Mouse (Mus musculus) embryonic facial prominence, embryonic 11.5 days (tissue): ENCODE results near the gene Slc22a14. TPM values are rescaled to one million over a fixed set of nuclear protein-coding genes. Genes with fewer than 3 reads are reported as not detected.
"Not testable (repeated sequence)": the region's sequence is repeated elsewhere in the genome, so short reads cannot be mapped to it uniquely, and the experiment has no call there.

Source experiments
- ATAC-seq: fragments of 200-750 bp; cut with Nextera tagmentation; replicated peaks from 2 replicates; pipeline ENCODE4 v1.8.0; 2017; ENCODE audit warnings: low read depth; ENCODE audit not compliant: insufficient number of reproducible peaks, low FRiP score, low TSS enrichment
- DNase-seq: peaks from one replicate; pipeline ENCODE4 v3.0.0-alpha.2; 2015; ENCODE audit warnings: low spot score
- H3K27ac ChIP-seq: fragments of 300-500 bp; sonication (generic); replicated peaks from 2 replicates; pipeline ENCODE4 v1.5.1; 2014; ENCODE audit warnings: mild to moderate bottlenecking, low read depth, low read length, control low read depth
- H3K27me3 ChIP-seq: fragments of 300-500 bp; sonication (generic); 2 replicates; pipeline ENCODE4 v1.6.1; 2014; ENCODE audit warnings: mild to moderate bottlenecking, low read length, moderate library complexity, mixed read lengths; ENCODE audit not compliant: control insufficient read depth, insufficient read depth
- H3K36me3 ChIP-seq: fragments of 300-500 bp; sonication (generic); replicated peaks from 2 replicates; pipeline ENCODE4 v1.6.1; 2014; ENCODE audit warnings: low read depth, mild to moderate bottlenecking, low read length, moderate library complexity, mixed read lengths; ENCODE audit not compliant: control insufficient read depth, insufficient read depth
- H3K4me1 ChIP-seq: fragments of 300-500 bp; sonication (generic); 2 replicates; pipeline ENCODE4 v1.6.1; 2014; ENCODE audit warnings: low read length, mixed read lengths; ENCODE audit not compliant: control insufficient read depth, insufficient read depth
- H3K4me2 ChIP-seq: fragments of 300-500 bp; sonication (generic); 2 replicates; pipeline ENCODE4 v1.6.1; 2014; ENCODE audit warnings: low read depth, mild to moderate bottlenecking, control low read depth, low read length, moderate library complexity
- H3K4me3 ChIP-seq: fragments of 300-500 bp; sonication (generic); 2 replicates; pipeline ENCODE4 v1.5.1; 2014; ENCODE audit warnings: low read depth, low read length, control low read depth
- H3K9ac ChIP-seq: fragments of 300-500 bp; sonication (generic); replicated peaks from 2 replicates; pipeline ENCODE4 v1.6.1; 2014; ENCODE audit warnings: mild to moderate bottlenecking, control low read depth, low read length
- H3K9me3 ChIP-seq: fragments of 300-500 bp; sonication (generic); replicated peaks from 2 replicates; pipeline ENCODE4 v1.6.1; 2016; ENCODE audit warnings: mild to moderate bottlenecking, low read length, inconsistent platforms, mixed read lengths; ENCODE audit not compliant: control insufficient read depth
- WGBS: fragments of 180-500 bp; shearing (Covaris S2); extraction: QIAGEN DNeasy Blood & Tissue Kit; methylation state at CpG from one replicate; pipeline ENCODE4 v1.1.7; 2014; 5-methylcytosine and 5-hydroxymethylcytosine counted together
- polyA plus RNA-seq: library from polyadenylated mRNA; unstranded; fragments of >200 nt; fragmentation: Nextera tagmentation; extraction: Ambion mirVana; gene quantifications from 2 replicates; pipeline ENCODE4 v1.2.1, GENCODE M21; 2014

Slc22a14 gene
- polyA plus RNA-seq, 1 experiment from 2014 or later: not detected

GRCm38 (mm10) chr9:119265373-119266120, 99.8 kb downstream of the Slc22a14 start:
- H3K4me2 ChIP-seq, H3K27me3 ChIP-seq, H3K4me3 ChIP-seq, H3K36me3 ChIP-seq, DNase-seq, H3K9ac ChIP-seq, ATAC-seq, H3K4me1 ChIP-seq, H3K9me3 ChIP-seq, H3K27ac ChIP-seq: not testable (repeated sequence)
- WGBS: 85% methylated on average over 1 of the region's 1 CpGs

GRCm38 (mm10) chr9:119263067-119263466, 102.3 kb downstream of the Slc22a14 start:
- Histone ChIP-seq H3K9me3 (no peaks in the 10 kb centered on the region), H3K4me3 (no peak overlapping the region), H3K27ac (no peak overlapping the region), H3K4me2 (no peak overlapping the region), H3K9ac (no peak overlapping the region), H3K36me3 (no peaks in the 10 kb centered on the region; the same call in 1 of the 2 replicates), H3K4me1 (no peaks in the 10 kb centered on the region), H3K27me3 (no peaks in the 10 kb centered on the region)
- DNase-seq (no peak), ATAC-seq (no peak)
- 90% methylated on average over 4 of the region's 4 CpGs for WGBS

GRCm38 (mm10) chr9:119260825-119261224, 104.5 kb downstream of the Slc22a14 start:
- no peaks in the 10 kb centered on the region; the same call in 1 of the 2 replicates for H3K36me3 ChIP-seq
- no peak for ATAC-seq
- H3K4me1 ChIP-seq: no peaks in the 10 kb centered on the region
- WGBS: 97% methylated on average over 2 of the region's 2 CpGs
- H3K27ac ChIP-seq: no peak overlapping the region
- H3K9ac ChIP-seq: no peak overlapping the region
- DNase-seq: no peak
- H3K4me2 ChIP-seq: no peak overlapping the region
- no peaks in the 10 kb centered on the region for H3K9me3 ChIP-seq
- H3K27me3 ChIP-seq: no peaks in the 10 kb centered on the region
- H3K4me3 ChIP-seq: no peak overlapping the region

GRCm38 (mm10) chr9:119258785-119259184, 106.6 kb downstream of the Slc22a14 start:
- 94% methylated on average over 2 of the region's 2 CpGs for WGBS
- no peaks in the 10 kb centered on the region; the same call in 1 of the 2 replicates for H3K36me3 ChIP-seq
- no peak for DNase-seq

GRCm38 (mm10) chr9:119258128-119258527, 107.2 kb downstream of the Slc22a14 start:
- Histone ChIP-seq H3K4me1 (no peaks in the 10 kb centered on the region), H3K27ac (no peak overlapping the region), H3K36me3 (no peaks in the 10 kb centered on the region; the same call in 1 of the 2 replicates), H3K27me3 (no peaks in the 10 kb centered on the region), H3K9me3 (no peaks in the 10 kb centered on the region), H3K4me2 (no peak overlapping the region), H3K9ac (no peak overlapping the region), H3K4me3 (no peak overlapping the region)
- DNase-seq (no peak), ATAC-seq (no peak)
- WGBS: 82% methylated on average over 5 of the region's 5 CpGs

More at GRCm38 (mm10) chr9:119258785-119259184, 106.6 kb downstream of the Slc22a14 start:
- ATAC-seq: no peak
- Histone ChIP-seq H3K4me2 (no peak overlapping the region), H3K4me3 (no peak overlapping the region), H3K27ac (no peak overlapping the region), H3K9me3 (no peaks in the 10 kb centered on the region), H3K27me3 (no peaks in the 10 kb centered on the region), H3K9ac (no peak overlapping the region), H3K4me1 (no peaks in the 10 kb centered on the region)

- Histone ChIP-seq H3K4me3 (no peak overlapping the region), H3K27ac (no peak overlapping the region), H3K4me1 (no peaks in the 10 kb centered on the region), H3K9me3 (no peaks in the 10 kb centered on the region), H3K4me2 (no peak overlapping the region), H3K27me3 (no peaks in the 10 kb centered on the region), H3K36me3 (no peaks in the 10 kb centered on the region; the same call in 1 of the 2 replicates), H3K9ac (no peak overlapping the region)
- no peak for ATAC-seq
- DNase-seq: no peak
- WGBS: 95% methylated on average over 12 of the region's 12 CpGs
These were observed 109.2 kb downstream of the Slc22a14 start for GRCm38 (mm10) chr9:119256161-119256560.

GRCm38 (mm10) chr9:119255096-119255495, 110.3 kb downstream of the Slc22a14 start:
- Histone ChIP-seq H3K4me2 (no peak overlapping the region), H3K27ac (no peak overlapping the region), H3K4me3 (no peak overlapping the region), H3K9me3 (no peaks in the 10 kb centered on the region), H3K27me3 (no peaks in the 10 kb centered on the region), H3K9ac (no peak overlapping the region), H3K36me3 (no peaks in the 10 kb centered on the region; the same call in 1 of the 2 replicates), H3K4me1 (no peaks in the 10 kb centered on the region)
- WGBS: 92% methylated on average over 1 of the region's 1 CpGs
- DNase-seq (no peak), ATAC-seq (no peak)

GRCm38 (mm10) chr9:119254187-119254586, 111.2 kb downstream of the Slc22a14 start:
- no peaks in the 10 kb centered on the region for H3K27me3 ChIP-seq
- H3K9me3 ChIP-seq: no peaks in the 10 kb centered on the region
- ATAC-seq (no peak), DNase-seq (no peak)
- H3K4me3 ChIP-seq: no peak overlapping the region
- H3K4me1 ChIP-seq: no peaks in the 10 kb centered on the region
- H3K4me2 ChIP-seq: no peak overlapping the region
- H3K36me3 ChIP-seq: no peaks in the 10 kb centered on the region; the same call in 1 of the 2 replicates
- no peak overlapping the region for H3K27ac ChIP-seq
- no peak overlapping the region for H3K9ac ChIP-seq
- 80% methylated on average over 2 of the region's 2 CpGs for WGBS
